Mouse (Mus musculus): ENCODE results near the gene Zfp740. TPM values are rescaled to one million over a fixed set of nuclear protein-coding genes. Genes with fewer than 3 reads are reported as not detected.

Gene Zfp740
- total RNA-seq, 4 experiments from 2014 or later = 74.5 to 85.4 (median 79.0) TPM

DNA sequence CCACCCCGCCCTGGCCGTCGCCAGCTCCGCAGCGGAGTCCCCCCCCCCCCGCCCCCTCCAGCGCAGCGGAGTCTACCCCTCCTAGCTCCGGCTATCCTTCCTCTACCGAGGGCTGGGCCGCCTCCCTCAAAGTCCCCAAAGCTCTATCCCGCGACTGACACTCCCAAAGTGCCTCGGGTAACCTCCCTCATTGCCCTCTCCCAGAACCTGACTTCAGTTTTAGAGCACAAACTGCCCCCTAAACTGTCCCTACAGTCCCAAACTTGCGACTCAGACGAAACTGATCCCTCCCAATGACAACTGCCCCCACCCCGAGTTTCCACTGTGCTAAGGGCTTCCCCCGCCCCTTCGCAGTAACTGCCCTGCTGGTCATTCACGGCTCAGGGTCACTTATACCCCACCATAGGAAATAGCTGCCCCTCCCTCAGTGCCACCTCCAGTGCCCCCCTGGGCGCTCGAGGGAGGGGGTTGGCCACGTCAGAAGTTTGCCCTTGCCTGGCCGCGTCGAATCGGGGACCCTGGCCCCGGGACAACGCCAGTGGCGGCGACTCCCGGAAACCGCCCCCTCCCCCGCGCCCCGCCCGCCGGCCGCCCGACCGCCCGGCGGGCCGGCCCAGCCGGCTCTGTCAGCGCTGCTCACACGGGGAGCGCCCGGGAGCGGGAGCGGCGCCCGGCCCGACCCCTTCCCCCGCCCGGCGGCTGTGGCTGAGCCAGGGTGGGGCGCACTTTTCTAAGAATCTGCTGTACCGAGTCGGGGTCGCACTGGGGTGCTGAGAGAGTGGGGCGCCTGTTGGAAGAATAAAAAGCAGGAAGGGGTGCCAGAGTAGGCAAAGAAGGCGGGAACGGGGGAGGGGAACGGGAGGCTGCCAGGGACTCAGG lies 44.4 kb downstream of the Zfp740 start:
- peak; percentile 43 to 48 for DNase-seq (ENCODE audit: low spot score in 2 of 2)

DNA sequence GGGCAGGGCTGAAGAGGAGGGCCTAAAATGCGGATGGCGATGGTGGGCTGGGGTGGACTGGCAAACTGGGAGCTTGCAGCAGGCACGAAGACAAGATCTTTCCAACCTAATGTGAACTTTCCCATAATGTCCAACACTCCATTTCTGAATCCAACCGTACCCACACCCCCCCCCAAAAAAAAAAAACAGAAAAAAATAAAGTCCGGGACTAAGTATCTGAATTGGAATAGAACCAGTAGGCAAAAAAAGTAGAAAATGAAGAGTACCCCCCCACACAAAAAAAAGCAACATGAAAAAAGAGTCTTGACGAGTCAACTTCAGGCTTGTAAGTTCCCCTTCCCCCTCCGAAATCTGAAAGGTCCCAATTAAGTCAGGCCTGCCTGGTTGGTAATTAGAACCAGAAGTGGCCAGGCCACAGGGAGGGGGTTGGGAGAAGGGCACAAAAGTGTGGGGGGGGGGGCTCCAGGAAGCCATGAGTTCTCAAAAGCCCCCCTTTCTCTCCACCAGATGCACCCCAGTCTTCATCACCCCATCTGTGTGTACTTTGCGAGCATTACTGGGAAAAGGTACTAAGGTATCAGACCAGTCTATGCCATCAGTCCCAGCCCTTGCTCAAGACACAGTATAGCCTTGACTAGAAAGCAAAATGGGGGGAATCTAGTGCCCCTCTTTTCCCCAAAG lies 45.2 kb downstream of the Zfp740 start:
- DNase-seq (ENCODE audit: low spot score in 2 of 2) = no peak

DNA sequence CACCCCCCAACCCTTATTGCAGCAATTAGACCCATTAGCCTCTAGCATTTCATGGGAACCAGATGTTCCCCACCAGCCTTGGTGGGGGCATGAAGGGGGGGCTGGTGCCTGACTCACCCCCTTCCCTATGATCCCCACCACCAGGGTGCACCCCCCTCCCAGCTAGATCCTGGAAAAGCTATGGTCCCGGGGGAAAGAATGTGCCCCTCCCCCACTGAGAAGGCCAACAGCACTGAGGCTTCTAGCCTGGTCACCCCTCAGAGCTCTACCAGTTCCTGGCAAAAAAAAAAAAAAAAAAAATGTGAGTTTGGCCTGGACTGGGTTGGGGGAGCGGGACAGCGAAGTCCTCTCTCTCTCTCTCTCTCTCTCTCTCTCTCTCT lies 45.8 kb downstream of the Zfp740 start:
- no peak for DNase-seq (ENCODE audit: low spot score in 2 of 2)

DNA sequence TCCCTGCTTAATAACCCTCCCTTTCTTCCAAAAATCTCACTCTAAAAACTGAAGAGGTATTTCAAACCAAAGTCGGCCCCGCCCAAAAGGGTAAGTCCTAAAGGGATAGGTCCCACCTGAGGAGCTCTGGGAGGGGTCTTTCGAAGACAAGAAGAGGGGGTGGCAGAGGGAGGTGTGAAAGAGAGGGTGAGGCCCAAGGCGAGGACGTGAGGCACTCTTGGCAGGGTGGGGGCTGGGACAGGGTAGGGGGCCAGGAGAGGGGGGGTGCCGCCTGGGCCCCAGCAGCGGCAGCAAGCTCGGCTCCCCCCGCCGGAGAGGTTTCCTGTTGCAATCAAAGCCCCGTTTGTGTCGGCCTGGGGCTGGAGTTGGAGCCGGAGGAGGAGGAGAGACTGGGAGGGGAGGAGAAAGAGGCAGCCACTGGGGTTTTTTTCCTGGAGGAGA lies 46.2 kb downstream of the Zfp740 start:
- DNase-seq (ENCODE audit: low spot score in 2 of 2) = no peak

DNA sequence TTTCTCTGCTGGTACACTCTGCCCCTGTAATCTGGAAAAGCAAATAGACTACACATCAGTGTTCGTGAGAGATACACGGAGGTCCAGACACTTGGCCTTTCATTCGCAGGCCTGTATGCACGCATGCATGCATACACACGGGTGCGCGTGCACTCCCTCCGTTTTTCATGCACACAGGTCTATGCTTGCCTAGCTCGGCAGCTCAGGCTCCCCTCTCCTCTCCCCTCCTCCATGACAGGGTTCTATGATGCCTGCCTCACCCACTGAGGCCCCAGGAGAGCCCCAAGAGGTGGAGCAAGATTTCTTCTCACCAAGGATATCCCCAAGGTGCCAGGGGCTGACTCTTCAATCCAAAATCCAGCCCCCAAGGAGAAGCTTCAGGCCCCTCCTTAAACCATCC lies 46.9 kb downstream of the Zfp740 start:
- no peak for DNase-seq (ENCODE audit: low spot score in 2 of 2)

DNA sequence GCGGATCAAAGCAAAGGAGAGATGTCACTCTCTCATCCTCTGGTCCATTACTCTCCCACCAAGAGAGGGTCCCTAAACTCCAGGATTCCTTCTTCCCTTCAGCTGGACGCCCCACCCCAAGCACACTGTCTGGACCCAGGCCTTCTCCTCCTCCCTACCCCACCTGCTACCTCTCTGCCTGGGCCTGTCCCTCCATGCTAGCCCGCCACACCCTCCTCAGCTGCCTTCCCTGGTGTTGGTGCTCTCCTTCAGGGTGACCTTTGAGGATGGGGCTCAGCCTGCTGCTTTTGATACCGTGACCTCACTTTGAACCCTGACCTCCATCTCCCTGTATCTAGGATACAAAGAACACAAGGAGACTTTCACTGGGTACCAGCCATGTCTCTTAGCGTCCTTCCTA lies 47.5 kb downstream of the Zfp740 start:
- no peak for DNase-seq (ENCODE audit: low spot score in 2 of 2)

DNA sequence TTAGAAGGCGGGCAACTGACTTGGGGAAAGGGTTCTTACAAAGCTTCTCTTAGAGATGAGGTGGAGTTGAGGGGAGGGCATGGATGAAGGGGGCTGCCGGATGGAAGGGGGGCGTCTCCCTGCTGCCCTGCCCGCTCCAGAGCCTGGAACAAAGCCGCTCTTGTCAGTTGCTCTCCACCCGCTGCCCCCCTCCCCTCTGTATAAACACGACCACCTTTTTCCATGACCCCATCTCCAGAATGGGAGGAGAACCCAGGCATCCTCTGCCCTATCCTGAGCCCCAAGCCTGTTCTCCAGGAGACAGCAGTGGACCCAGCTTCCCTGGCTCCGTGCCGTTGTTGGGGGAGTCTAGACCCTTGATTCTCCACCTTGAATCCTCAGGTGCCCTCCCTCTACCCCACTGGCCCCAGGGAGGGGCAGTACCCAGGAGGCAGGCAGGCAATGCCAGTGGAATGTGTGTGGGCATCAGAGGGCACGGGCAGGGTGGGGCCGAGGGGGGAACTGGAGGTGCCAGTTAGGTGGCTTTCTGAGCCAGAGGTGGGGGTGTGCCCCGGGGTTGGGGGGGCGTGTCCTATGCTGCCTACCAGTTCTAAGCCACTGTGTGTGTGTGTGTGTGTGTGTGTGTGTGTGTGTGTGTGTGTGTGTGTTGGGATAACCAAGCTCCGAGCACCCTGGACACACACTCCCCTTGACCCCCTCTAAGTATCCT lies 52.7 kb downstream of the Zfp740 start:
- no peak for DNase-seq (ENCODE audit: low spot score in 2 of 2)

DNA sequence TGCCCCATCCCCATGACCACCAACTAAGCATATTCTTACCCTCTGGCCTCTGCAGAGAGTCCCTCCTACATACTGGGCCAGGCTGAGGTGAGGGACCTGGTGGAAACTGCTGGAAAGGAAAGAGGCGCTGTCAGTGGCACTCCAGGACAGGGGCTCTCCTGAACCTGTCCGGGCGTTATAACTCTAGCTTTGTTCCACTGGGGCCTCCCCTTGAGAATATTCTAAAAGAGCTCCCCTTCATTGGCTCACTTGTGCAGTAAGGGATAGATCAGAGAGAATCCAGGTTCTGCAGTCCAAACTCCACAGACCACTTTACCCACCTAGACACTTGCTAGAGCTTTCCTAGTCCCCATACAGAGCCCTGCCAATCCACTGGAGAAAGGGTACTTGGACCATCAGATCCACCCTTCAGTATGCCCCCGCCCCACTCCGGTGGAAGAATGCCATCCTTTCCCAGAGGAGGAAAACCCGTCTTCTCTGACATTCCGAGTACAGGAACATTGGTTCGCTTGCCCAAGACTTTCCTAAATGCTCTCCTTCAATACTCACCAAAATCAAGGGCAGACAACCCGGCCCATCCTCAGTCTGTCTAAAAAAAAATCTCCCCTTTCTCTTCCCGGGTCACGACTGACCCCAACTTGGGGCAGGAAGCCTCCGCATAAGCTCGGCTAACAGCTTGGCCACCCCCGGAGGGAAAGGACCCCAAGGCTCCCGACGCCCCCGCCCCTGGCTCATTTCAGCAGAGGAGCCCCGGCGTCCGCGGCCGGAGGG lies 53.6 kb downstream of the Zfp740 start:
- no peak for DNase-seq (ENCODE audit: low spot score in 2 of 2)

DNA sequence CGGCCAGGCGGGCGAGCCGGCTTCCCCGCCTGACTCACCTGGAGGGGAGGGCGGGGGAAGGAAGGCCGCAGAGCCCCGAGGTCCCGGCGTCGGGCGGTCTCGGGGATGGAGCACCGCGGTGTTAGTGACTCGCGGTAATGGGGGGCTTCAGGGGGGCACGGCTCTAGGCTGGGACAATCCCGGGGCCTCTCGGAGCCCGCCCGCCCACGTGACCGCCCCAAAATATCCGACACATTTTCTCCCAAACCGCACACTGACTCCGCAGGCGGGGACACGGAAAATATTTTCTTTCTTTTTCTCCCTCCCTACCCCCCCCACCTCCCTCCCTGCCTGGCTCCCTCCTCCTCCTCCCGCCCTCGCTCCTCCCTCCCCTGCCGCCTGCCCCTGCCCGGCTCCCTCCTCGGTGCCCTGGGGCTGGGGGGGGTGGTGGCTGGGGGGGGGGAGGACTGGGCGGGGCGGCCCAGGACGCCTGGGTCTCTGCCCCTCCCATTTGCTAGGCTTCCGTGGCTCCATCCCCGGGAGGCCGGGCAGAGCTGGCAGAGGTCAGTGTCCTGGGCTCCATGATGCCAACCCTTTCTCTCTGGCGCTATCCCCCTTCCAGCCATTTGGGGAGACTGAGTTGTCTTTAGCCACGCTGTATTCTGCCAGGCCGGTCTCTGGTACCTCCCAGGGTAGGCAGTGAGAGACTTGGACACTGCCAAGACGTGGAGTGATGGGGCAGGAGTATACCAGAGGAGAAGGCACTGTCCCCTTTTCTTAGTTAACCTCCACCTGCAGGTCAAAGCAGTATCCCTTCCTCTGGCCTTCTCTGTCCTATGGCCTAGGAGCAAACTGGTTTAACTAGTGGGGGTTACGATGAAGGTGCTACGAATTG lies 54.4 kb downstream of the Zfp740 start, which contains the start of gene Rarg:
Gene Rarg (minus strand): TSS at position 316 of the 874 bp plus-strand sequence.
- no peak for DNase-seq (ENCODE audit: low spot score in 2 of 2)

DNA sequence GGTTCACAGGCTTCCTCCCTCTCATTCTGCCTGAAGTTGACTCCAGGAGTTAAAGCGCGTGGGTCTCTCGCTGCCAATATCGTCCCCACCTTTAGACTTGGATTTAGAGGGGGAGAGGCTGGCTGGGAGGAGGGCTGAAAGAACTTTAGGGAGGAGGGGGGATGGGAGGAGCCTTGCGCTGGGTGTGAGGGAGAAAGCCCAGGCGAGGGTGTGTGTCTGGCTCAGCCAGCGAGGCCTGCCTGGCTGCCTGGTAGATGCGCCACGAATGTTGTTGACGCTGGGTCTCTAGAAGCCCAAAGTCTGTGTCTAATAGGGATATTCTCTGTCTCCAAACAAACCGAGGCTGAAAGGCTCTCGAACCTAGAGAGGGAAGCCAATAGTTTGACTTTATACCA lies 55.0 kb downstream of the Zfp740 start:
- no peak for DNase-seq (ENCODE audit: low spot score in 2 of 2)

DNA sequence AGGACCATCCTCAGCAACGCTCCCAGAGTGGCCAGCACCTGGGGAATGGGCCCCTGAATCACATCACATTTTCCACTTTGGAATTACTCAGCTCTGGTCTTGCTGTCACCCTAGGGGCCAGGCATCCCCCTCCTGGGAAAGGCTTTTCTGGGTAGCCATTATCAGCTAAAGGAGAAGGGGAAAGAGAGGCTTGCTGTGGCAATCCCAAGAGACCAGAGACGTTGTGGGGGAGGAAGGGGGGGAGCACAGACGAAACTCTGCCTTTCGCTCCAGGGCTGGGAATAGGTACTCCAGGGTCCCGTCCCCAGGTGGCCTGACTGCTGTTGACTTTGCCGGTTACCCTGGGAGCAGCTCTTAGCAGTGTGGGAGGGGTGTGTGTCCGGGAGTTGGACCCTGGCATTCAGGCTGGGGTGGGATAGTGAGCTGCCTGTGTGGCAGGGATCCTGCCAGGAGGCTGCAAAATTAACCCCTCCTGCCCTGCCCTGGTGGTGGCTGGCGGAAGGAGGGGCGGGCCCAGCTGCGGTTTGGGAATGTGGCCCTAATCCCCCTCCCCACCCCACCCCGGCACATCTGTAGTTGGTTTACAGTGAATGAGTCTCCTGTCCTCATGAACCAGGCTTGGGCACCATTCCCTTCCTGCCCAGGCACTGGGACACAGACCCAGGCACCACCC lies 55.7 kb downstream of the Zfp740 start:
- DNase-seq (ENCODE audit: low spot score in 2 of 2) = no peak

DNA sequence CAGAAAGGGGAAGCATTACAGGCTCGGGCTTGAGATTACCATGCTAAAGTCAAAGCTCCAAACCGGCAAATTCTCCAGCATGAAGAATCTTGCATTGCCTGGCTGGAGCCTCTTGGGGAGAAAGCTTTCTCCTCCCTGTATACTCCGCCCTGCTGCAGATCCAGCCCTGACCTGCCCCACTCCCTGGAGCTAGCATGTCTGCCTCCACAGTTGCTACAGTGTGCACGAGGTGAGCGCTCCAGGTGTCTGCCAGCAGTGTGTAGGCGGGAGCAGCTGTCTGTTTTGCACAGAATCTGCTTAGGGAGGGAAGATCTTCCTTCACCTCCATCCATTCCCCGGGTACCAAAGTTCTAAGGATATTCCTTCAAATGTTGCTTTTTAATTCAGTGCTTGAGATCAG lies 59.5 kb downstream of the Zfp740 start:
- no peak for DNase-seq (ENCODE audit: low spot score in 2 of 2)

DNA sequence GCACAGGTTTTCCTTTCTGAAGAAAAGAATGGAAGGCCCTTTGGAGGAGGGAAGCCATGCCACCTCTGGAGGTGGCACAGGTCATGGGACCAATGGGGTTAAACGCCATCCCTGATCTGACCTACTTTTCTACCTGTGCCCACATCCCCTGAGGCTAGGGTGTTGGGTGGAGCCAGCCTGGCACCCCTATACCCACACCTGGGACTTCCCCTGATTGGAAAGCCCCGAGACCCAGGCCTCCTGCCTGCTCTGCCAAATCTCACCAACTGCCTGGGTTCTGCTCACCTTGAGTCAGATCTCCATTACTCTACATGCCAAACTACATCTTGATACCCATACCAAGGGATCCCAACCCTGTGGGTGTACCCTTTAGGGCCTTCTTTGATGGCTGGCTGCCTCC lies 60.0 kb downstream of the Zfp740 start:
- DNase-seq (ENCODE audit: low spot score in 2 of 2) = no peak

Other genes with a start within 250 kb of the Zfp740 start
- gene Krt78, start 249.0 kb upstream of the Zfp740 start, total RNA-seq (2022) = not detected
- gene Krt8, start 198.8 kb upstream of the Zfp740 start, total RNA-seq (2022) = under 1 TPM in 3 of 4 experiments, not detected in 1; 0.22 to 0.56 (median 0.43) TPM
- gene Krt18, start 175.1 kb upstream of the Zfp740 start, total RNA-seq (2022) = 1 to 10 TPM in 2 of 4 experiments, under 1 TPM in 1, not detected in 1; 0.23 to 2.4 (median 2.3) TPM
- gene Eif4b, start 129.5 kb upstream of the Zfp740 start, total RNA-seq (2022) = 100 to 1,000 TPM; 175 to 212 (median 192) TPM
- gene Tns2, start 102.8 kb upstream of the Zfp740 start, total RNA-seq (2022) = 10 to 100 TPM; 22.4 to 26.9 (median 24.8) TPM
- gene Spryd3, start 67.0 kb upstream of the Zfp740 start, total RNA-seq (2022) = 100 to 1,000 TPM; 144 to 152 (median 146) TPM
- gene Igfbp6, start 58.9 kb upstream of the Zfp740 start, total RNA-seq (2022) = 10 to 100 TPM; 11.2 to 13.6 (median 12.7) TPM
- under 1 TPM in 2 of 4 experiments, not detected in 2; 0.20 to 0.39 TPM for gene Soat2, start 52.7 kb upstream of the Zfp740 start, total RNA-seq (2022)
- 10 to 100 TPM; 32.4 to 41.6 (median 35.8) TPM for gene Csad, start 1.5 kb downstream of the Zfp740 start, total RNA-seq (2022)
- 1 to 10 TPM in 3 of 4 experiments, under 1 TPM in 1; 0.97 to 3.3 (median 1.7) TPM for gene Itgb7, start 28.7 kb downstream of the Zfp740 start, total RNA-seq (2022)
- gene Rarg, start 54.3 kb downstream of the Zfp740 start, total RNA-seq (2022) = 10 to 100 TPM; 14.5 to 20.7 (median 16.5) TPM
- gene Gm9918, start 67.3 kb downstream of the Zfp740 start, total RNA-seq (2022) = under 1 TPM in 1 of 4 experiments, not detected in 3; 0.16 TPM
- gene Mfsd5, start 76.2 kb downstream of the Zfp740 start, total RNA-seq (2022) = 10 to 100 TPM; 36.9 to 41.8 (median 38.5) TPM
- gene Espl1, start 93.0 kb downstream of the Zfp740 start, total RNA-seq (2022) = 1 to 10 TPM in 2 of 4 experiments, under 1 TPM in 2; 0.67 to 2.4 (median 1.1) TPM
- 100 to 1,000 TPM; 400 to 493 (median 445) TPM for gene Pfdn5, start 122.9 kb downstream of the Zfp740 start, total RNA-seq (2022)
- gene Myg1, start 128.5 kb downstream of the Zfp740 start, total RNA-seq (2022) = 10 to 100 TPM; 66.5 to 76.4 (median 71.6) TPM
- 10 to 100 TPM; 20.6 to 33.5 (median 24.7) TPM for gene Aaas, start 147.5 kb downstream of the Zfp740 start, total RNA-seq (2022)
- gene Sp7, start 163.9 kb downstream of the Zfp740 start, total RNA-seq (2022) = under 1 TPM; 0.37 to 0.78 (median 0.59) TPM
- 10 to 100 TPM; 27.4 to 30.1 (median 28.8) TPM for gene Sp1, start 202.9 kb downstream of the Zfp740 start, total RNA-seq (2022)
- gene Amhr2, start 242.1 kb downstream of the Zfp740 start, total RNA-seq (2022) = 1 to 10 TPM in 2 of 4 experiments, under 1 TPM in 2; 0.40 to 2.0 (median 1.1) TPM